Mouse (Mus musculus): ENCODE data around the gene Mospd3. TPM values are rescaled to one million over a fixed set of nuclear protein-coding genes. Genes with fewer than 3 reads are reported as not detected.

Gene Mospd3
- polyA plus RNA-seq, 2 experiments = 33.8 to 34.9 TPM

DNA sequence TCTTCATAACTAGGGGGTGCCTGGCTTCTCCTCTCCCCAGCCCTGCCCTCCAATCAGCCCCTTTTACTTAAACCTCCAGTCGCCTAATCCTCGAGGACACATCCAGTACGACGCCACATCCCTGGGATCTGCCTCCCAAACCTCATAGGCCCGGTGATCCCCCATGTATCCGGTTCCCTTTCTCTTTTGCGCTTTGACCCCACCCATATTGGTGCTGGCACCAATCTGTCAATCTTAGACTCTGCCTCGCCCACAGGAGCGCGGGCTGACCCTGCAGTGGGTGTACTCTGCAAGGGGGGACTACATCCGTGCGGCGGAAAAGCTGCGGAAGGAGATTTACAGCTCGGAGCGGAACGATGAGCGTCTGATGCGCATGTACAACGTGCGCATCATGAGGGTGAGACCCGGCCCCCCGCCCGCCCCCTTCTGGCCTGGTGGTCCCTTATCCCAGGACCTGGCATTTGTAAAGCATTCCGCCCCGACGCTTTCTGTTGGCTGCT, 17.1 kb downstream of the Mospd3 start:
- H3K4me3 ChIP-seq (ENCODE audit: insufficient read depth in 1 of 2, low read depth in 2 of 2, low read length in 2 of 2) = no peak overlapping the region
- ATAC-seq (ENCODE audit: insufficient read depth) = no peak

DNA sequence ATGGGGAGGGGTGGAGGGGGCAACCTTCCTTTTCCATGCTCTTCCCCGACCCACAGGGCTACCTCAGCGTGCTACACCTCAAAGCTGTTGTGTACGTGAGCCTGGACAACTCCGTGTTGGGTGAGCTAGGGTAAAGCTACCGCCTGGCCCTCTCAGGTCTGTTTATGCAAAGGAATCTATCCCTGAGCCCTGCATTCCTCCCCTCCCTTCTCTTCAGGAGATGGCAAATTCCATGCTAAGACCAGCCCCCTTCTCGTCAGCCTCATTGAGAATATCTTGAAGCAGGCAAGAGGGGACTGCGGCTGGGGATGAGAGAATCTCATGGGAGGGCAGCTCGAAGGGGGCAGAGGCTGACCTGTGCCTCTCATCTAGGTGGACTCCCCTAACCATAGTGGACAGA, 18.2 kb downstream of the Mospd3 start:
- no peak overlapping the region for H3K4me3 ChIP-seq (ENCODE audit: insufficient read depth in 1 of 2, low read depth in 2 of 2, low read length in 2 of 2)
- H3K4me2 ChIP-seq (ENCODE audit: low read depth) = no peak overlapping the region
- peaks cover 0 to 7% of the 10 kb centered on the region in 2 experiments; a peak in 3 of 4 replicates for H3K4me1 ChIP-seq (replicated peaks; ENCODE audit: control insufficient read depth in 2 of 2, insufficient read depth in 2 of 2, low read length in 1 of 2)
- no peak overlapping the region for H3K9ac ChIP-seq (replicated peaks)
- no peak overlapping the region for H3K27ac ChIP-seq
- peaks cover 29% of the 10 kb centered on the region for H3K36me3 ChIP-seq (replicated peaks; ENCODE audit: control insufficient read depth, insufficient read depth, low read depth)
- H3K27me3 ChIP-seq (ENCODE audit: control insufficient read depth, insufficient read depth, low read length) = no peaks in the 10 kb centered on the region
- no peaks in the 10 kb centered on the region; the same call in 1 of the 2 replicates for H3K9me3 ChIP-seq (ENCODE audit: control insufficient read depth, low read length)
- DNase-seq (ENCODE audit: low read depth in 3 of 3, low spot score in 3 of 3) (no peak), ATAC-seq (ENCODE audit: insufficient read depth) (no peak)
- no peak for TF ChIP-seq CTCF (IDR thresholded peaks at IDR 0.05; ENCODE audit: low read depth)
- 62% methylated on average over 8 of the region's 8 CpGs for WGBS (ENCODE audit: insufficient replicate concordance)

More for the DNA sequence above, 17.1 kb downstream of the Mospd3 start:
- peaks cover 0 to 7% of the 10 kb centered on the region in 2 experiments; a peak in 3 of 4 replicates for H3K4me1 ChIP-seq (replicated peaks; ENCODE audit: control insufficient read depth in 2 of 2, insufficient read depth in 2 of 2, low read length in 1 of 2)
- H3K4me2 ChIP-seq (ENCODE audit: low read depth) = peak overlapping the region; percentile 28
- TF ChIP-seq EP300 (IDR thresholded peaks at IDR 0.05; ENCODE audit: low read depth) = no peak
- TF ChIP-seq CTCF (IDR thresholded peaks at IDR 0.05; ENCODE audit: low read depth) = no peak
- H3K36me3 ChIP-seq (replicated peaks; ENCODE audit: control insufficient read depth, insufficient read depth, low read depth) = peaks cover 21% of the 10 kb centered on the region
- no peak overlapping the region for H3K27ac ChIP-seq
- DNase-seq (ENCODE audit: low read depth in 3 of 3, low spot score in 3 of 3) = no peak
- 42% methylated on average over 27 of the region's 27 CpGs for WGBS (ENCODE audit: insufficient replicate concordance)
- H3K27me3 ChIP-seq (ENCODE audit: control insufficient read depth, insufficient read depth, low read length) = no peaks in the 10 kb centered on the region
- H3K9ac ChIP-seq (replicated peaks) = no peak overlapping the region
- no peaks in the 10 kb centered on the region; the same call in 1 of the 2 replicates for H3K9me3 ChIP-seq (ENCODE audit: control insufficient read depth, low read length)

DNA sequence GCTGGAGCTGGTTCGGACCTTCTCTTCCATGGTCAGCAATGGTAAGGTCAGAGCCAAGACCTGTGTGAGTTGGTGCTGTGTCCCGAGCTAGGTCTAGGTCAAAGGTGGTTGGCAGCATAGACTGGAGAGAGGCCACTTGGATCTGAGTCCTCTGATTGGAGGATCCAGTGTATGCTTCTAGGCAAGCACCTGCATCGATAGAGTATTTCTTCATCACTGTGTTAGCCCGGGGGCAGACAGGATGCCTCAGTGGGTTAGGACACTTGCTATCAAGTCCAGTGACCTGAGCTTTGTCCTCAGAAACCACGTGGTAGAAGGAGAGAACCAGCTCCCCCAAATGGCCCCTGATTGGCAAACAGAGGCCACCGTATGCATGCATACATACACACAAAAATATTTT, 20.6 kb downstream of the Mospd3 start:
- H3K9me3 ChIP-seq (ENCODE audit: control insufficient read depth, low read length) = no peaks in the 10 kb centered on the region
- peaks cover 38% of the 10 kb centered on the region for H3K36me3 ChIP-seq (replicated peaks; ENCODE audit: control insufficient read depth, insufficient read depth, low read depth)
- no peak overlapping the region for H3K27ac ChIP-seq
- ATAC-seq (ENCODE audit: insufficient read depth) = peak; percentile 11; the same call in 1 of the 2 replicates
- no peak for DNase-seq (ENCODE audit: low read depth in 3 of 3, low spot score in 3 of 3)
- H3K4me3 ChIP-seq (ENCODE audit: insufficient read depth in 1 of 2, low read depth in 2 of 2, low read length in 2 of 2) = no peak overlapping the region
- WGBS (ENCODE audit: insufficient replicate concordance) = 58% methylated on average over 6 of the region's 6 CpGs
- no peak overlapping the region for H3K9ac ChIP-seq (replicated peaks)
- no peak overlapping the region for H3K4me2 ChIP-seq (ENCODE audit: low read depth)
- peaks cover 0 to 7% of the 10 kb centered on the region in 2 experiments; a peak in 3 of 4 replicates for H3K4me1 ChIP-seq (replicated peaks; ENCODE audit: control insufficient read depth in 2 of 2, insufficient read depth in 2 of 2, low read length in 1 of 2)
- no peaks in the 10 kb centered on the region for H3K27me3 ChIP-seq (ENCODE audit: control insufficient read depth, insufficient read depth, low read length)
- TF ChIP-seq EP300 (IDR thresholded peaks at IDR 0.05; ENCODE audit: low read depth) (no peak), CTCF (IDR thresholded peaks at IDR 0.05; ENCODE audit: low read depth) (no peak)

DNA sequence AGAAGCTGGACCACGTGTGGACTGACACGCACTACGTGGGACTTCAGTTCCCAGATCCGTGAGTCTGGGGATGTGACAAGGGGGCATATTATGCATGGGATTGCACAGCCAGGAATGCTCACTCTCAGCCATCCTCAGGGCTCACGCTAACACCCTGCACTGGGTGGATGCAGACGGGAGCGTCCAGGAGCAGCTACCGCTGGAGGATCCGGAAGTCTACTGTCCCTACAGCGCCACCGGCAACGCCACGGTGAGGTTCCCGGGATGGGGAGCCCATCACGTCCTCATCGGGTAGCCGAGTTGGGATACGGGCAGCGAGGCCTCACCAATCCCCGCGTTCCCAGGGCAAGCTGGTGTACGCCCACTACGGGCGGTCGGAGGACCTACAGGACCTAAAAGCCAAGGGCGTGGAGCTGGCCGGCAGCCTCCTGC, 26.4 kb downstream of the Mospd3 start:
- no peak for DNase-seq (ENCODE audit: low read depth in 3 of 3, low spot score in 3 of 3)
- 47% methylated on average over 27 of the region's 27 CpGs for WGBS (ENCODE audit: insufficient replicate concordance)
- Histone ChIP-seq H3K27me3 (ENCODE audit: control insufficient read depth, insufficient read depth, low read length) (no peaks in the 10 kb centered on the region), H3K4me2 (ENCODE audit: low read depth) (peak overlapping the region; percentile 20; the same call in 1 of the 2 replicates), H3K27ac (no peak overlapping the region), H3K9ac (replicated peaks) (no peak overlapping the region), H3K36me3 (replicated peaks; ENCODE audit: control insufficient read depth, insufficient read depth, low read depth) (peaks cover 40% of the 10 kb centered on the region), H3K4me3 (ENCODE audit: insufficient read depth in 1 of 2, low read depth in 2 of 2, low read length in 2 of 2) (no peak overlapping the region), H3K4me1 (replicated peaks; ENCODE audit: control insufficient read depth in 2 of 2, insufficient read depth in 2 of 2, low read length in 1 of 2) (peaks cover 8 to 29% of the 10 kb centered on the region in 2 experiments), H3K9me3 (ENCODE audit: control insufficient read depth, low read length) (no peaks in the 10 kb centered on the region)
- no peak; the same call in 1 of the 2 replicates for TF ChIP-seq CTCF (IDR thresholded peaks at IDR 0.05; ENCODE audit: low read depth)
- no peak for TF ChIP-seq EP300 (IDR thresholded peaks at IDR 0.05; ENCODE audit: low read depth)
- no peak for ATAC-seq (ENCODE audit: insufficient read depth)

DNA sequence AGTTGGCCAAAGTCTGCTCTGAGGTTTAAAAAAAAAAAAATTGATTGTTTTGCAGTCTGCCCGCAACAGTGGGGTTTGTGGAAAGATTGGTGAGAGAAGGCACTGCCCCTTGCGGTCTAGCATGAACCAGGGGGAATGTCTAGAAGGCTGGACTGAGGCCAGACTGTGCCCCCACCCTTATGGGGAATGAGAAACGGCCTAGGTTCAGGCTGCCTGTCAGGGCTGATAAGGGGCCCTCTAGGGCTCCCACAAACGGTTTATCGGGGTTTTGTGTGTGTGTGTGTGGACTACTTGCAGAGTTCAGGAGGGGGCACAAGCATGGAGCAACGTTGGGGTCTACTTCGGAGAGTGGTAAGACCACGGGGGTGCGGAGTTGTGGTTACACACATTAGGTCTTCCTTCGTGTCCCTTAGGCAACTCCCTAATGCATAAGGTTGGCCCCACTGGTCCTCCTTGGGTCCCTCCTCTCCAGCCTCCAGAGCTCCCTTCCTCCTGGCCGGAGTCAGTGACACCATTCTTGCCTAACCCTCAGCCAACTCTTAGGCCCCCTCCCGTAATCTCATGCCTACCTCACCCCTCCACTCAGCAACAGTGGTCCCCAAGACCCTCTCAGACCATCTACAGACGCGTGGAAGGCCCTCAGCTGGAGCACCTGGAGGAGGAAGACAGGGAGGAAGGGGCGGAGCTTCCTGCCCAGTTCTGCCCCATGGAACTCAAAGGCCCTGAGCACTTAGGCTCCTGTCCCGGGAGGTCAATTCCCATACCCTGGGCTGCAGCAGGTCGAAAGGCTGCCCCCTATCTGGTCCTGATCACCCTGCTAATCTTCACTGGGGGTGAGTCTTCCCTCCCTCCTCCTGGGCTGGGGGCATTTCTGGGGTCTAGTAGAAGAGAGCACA, 29.9 kb downstream of the Mospd3 start:
- peak; percentile 78 to 80 (median 78) for DNase-seq (ENCODE audit: low read depth in 3 of 3, low spot score in 3 of 3)
- Histone ChIP-seq H3K9me3 (ENCODE audit: control insufficient read depth, low read length) (no peaks in the 10 kb centered on the region), H3K27ac (peak overlapping the region; percentile 85), H3K4me2 (ENCODE audit: low read depth) (peak overlapping the region; percentile 94), H3K27me3 (ENCODE audit: control insufficient read depth, insufficient read depth, low read length) (no peaks in the 10 kb centered on the region), H3K4me1 (replicated peaks; ENCODE audit: control insufficient read depth in 2 of 2, insufficient read depth in 2 of 2, low read length in 1 of 2) (peaks cover 16 to 39% of the 10 kb centered on the region in 2 experiments), H3K4me3 (ENCODE audit: insufficient read depth in 1 of 2, low read depth in 2 of 2, low read length in 2 of 2) (peak overlapping the region; percentile 64 to 83), H3K36me3 (replicated peaks; ENCODE audit: control insufficient read depth, insufficient read depth, low read depth) (peaks cover 18% of the 10 kb centered on the region), H3K9ac (replicated peaks) (peak overlapping the region; percentile 80)
- TF ChIP-seq EP300 (IDR thresholded peaks at IDR 0.05; ENCODE audit: low read depth) = peak; percentile 90
- TF ChIP-seq CTCF (IDR thresholded peaks at IDR 0.05; ENCODE audit: low read depth) = peak; percentile 54
- peak; percentile 93 for ATAC-seq (ENCODE audit: insufficient read depth)
- 9% methylated on average over 17 of the region's 17 CpGs for WGBS (ENCODE audit: insufficient replicate concordance)

Measured in liver, embryonic 14.5 days (tissue).